10 mouse cellular contexts compared by ENCODE assay signal in genomic region chr8:121332436-121332835, GRCm38 (mm10).
DNase-seq lines count a peak whose midpoint lies in the region; ATAC-seq and TF ChIP-seq lines count a peak whose summit lies in the region.
"Had no signal": no experiment of that assay in that cellular context is flagged by ENCODE, and none has a peak within 500 bp of the region (broad histone marks: within the 10 kb centered on the region; RNA-seq: fewer than 3 reads in every experiment).

No protein-coding gene starts in this region.

- H3K9me3 ChIP-seq in heart, postnatal 0 days (replicated peaks; ENCODE audit: control insufficient read depth, low read length) = peaks cover 6% of the 10 kb centered on the region; the same call in 1 of the 2 replicates
- 0 out of 2 replicates have a peak, but pooled peaks cover 4% of the 10 kb centered on the region for H3K9me3 ChIP-seq in midbrain, embryonic 11.5 days (ENCODE audit: control insufficient read depth, low read length)
- H3K9me3 ChIP-seq: liver, embryonic 13.5 days had no signal

- no peak; the same call in 1 of the 2 replicates for TF ChIP-seq EP300 in heart, postnatal 0 days (IDR thresholded peaks at IDR 0.05; ENCODE audit: low read depth)

- H3K4me2 ChIP-seq in heart, postnatal 0 days (ENCODE audit: low read depth, low read length) = no peak overlapping the region
- H3K4me2 ChIP-seq in midbrain, embryonic 11.5 days = no peak overlapping the region
- H3K4me2 ChIP-seq: liver, embryonic 13.5 days had no signal

- no peak overlapping the region for H3K9ac ChIP-seq in heart, postnatal 0 days (replicated peaks; ENCODE audit: low read depth, low read length)
- no peak overlapping the region for H3K9ac ChIP-seq in midbrain, embryonic 11.5 days (ENCODE audit: low read length)
- H3K9ac ChIP-seq: liver, embryonic 13.5 days had no signal

- peak; percentile 37 for ATAC-seq in heart, postnatal 0 days (ENCODE audit: insufficient read depth, low read depth)
- no peak for ATAC-seq in midbrain, embryonic 11.5 days (ENCODE audit: low FRiP score)

- no peaks in the 10 kb centered on the region for H3K27me3 ChIP-seq in heart, postnatal 0 days (ENCODE audit: control insufficient read depth, insufficient read depth, low read length)
- H3K27me3 ChIP-seq in midbrain, embryonic 11.5 days (ENCODE audit: control insufficient read depth, insufficient read depth, low read length) = no peaks in the 10 kb centered on the region

- 0 out of 2 replicates have a peak overlapping the region, but pooled peaks have one; percentile 15 for H3K27ac ChIP-seq in brown adipose tissue, adult 24 weeks (replicated peaks; ENCODE audit: low read depth, low read length)
- peak overlapping the region; percentile 23; the same call in 1 of the 2 replicates for H3K27ac ChIP-seq in heart, postnatal 0 days (ENCODE audit: low read depth)
- H3K27ac ChIP-seq in midbrain, embryonic 11.5 days (ENCODE audit: low read depth, low read length) = no peak overlapping the region
- H3K27ac ChIP-seq: liver, embryonic 13.5 days had no signal

- TF ChIP-seq CTCF in heart, postnatal 0 days (IDR thresholded peaks at IDR 0.05; ENCODE audit: low read depth) = no peak

- H3K4me1 ChIP-seq in brown adipose tissue, adult 24 weeks (ENCODE audit: control insufficient read depth, insufficient read depth, insufficient read length, low read length) = peaks cover 16% of the 10 kb centered on the region
- H3K4me1 ChIP-seq in heart, postnatal 0 days (ENCODE audit: control insufficient read depth, insufficient read depth) = peaks cover 24% of the 10 kb centered on the region
- no peaks in the 10 kb centered on the region for H3K4me1 ChIP-seq in midbrain, embryonic 11.5 days (ENCODE audit: control insufficient read depth, insufficient read depth, low read length)

- H3K4me3 ChIP-seq in brown adipose tissue, adult 24 weeks (ENCODE audit: insufficient read depth, low read depth, low read length) = no peak overlapping the region
- no peak overlapping the region for H3K4me3 ChIP-seq in heart, postnatal 0 days (ENCODE audit: low read depth, low read length)
- H3K4me3 ChIP-seq in midbrain, embryonic 11.5 days (ENCODE audit: low read depth, low read length) = no peak overlapping the region
- H3K4me3 ChIP-seq: liver, embryonic 13.5 days had no signal

- H3K36me3 ChIP-seq in heart, postnatal 0 days (replicated peaks; ENCODE audit: control insufficient read depth, insufficient read depth, low read length) = no peaks in the 10 kb centered on the region
- H3K36me3 ChIP-seq in midbrain, embryonic 11.5 days (ENCODE audit: control insufficient read depth, insufficient read depth, low read length) = no peaks in the 10 kb centered on the region
- H3K36me3 ChIP-seq: liver, embryonic 13.5 days had no signal

- DNase-seq in adrenal gland, adult 8-10 months = peak; percentile 41
- DNase-seq in heart, postnatal 0 days (ENCODE audit: low spot score) = peak; percentile 77
- peak; percentile 68 to 87 for DNase-seq in kidney, postnatal 25 days
- no peak for DNase-seq in midbrain, embryonic 11.5 days (ENCODE audit: low spot score, missing footprints)
- DNase-seq in spleen, postnatal 10 days (ENCODE audit: low spot score in 2 of 2) = no peak
- DNase-seq in embryo, embryonic 11 days = no peak
- DNase-seq: layer of hippocampus, postnatal 36 days; liver, embryonic 13.5 days; retina, postnatal 1 day had no signal

- whole genome bisulfite sequencing in heart, postnatal 0 days = 15% methylated on average over 8 of the region's 8 CpGs
- WGBS in midbrain, embryonic 11.5 days = 70% methylated on average over 8 of the region's 8 CpGs

Comparison
In these comparisons a context has a peak if more than half of its experiments do, and no peak if none do; other contexts are left out.
1. DNase-seq: peak in adrenal gland, adult 8-10 months (single experiment), heart, postnatal 0 days (single experiment) and kidney, postnatal 25 days (2 of 2); none in midbrain, embryonic 11.5 days (single experiment), spleen, postnatal 10 days (0 of 2) and embryo, embryonic 11 days (single experiment).